In the genomic region with DNA sequence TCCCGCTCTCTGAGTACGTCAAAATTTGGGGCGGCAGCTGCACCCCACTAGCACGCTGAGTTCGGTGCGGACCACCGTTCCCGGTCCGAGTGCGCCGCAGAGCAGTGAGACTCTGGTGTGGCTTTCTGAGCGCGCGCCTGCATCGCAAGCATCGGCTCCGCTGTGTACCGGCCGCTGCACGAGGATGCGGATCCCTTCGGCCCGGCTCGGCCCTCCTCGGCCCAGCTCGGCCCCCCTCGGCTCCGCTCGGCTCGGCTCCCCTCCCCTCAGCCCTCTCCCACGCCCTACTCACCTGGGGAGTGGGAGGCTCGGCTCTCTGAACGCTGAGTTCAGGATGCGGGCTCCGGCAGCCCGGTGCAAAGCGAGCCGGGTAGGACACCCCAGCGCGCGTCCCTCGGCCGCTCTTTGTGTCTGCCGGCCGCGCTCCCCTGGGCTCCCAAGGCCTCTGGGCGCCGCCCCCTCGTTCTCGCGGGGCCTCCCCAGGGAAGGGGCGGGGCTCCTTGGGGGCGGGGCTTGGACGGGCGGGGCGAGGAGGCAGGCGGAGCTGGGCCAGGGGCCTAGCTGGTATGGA, we compare ENCODE assay signal across 8 mouse cellular contexts. TPM values are rescaled to one million over a fixed set of nuclear protein-coding genes. Genes with fewer than 3 reads are reported as not detected.
DNase-seq lines count a peak whose midpoint lies in the region; ATAC-seq and TF ChIP-seq lines count a peak whose summit lies in the region.

No protein-coding gene starts in this region.

- POLR2A ChIA-PET in Patski (lab: Charles Lee) = interaction anchor here (0.7 to 1.0 kb wide), 2 partner anchors 31 to 282 kb away, joined by 4 to 5 read pairs; a partner anchor contains a TSS

- no peak for TF ChIP-seq POLR2A in cerebellum, adult 2 months (IDR thresholded peaks at IDR 0.05; ENCODE audit: borderline replicate concordance, insufficient read depth, low read length)

- no peak overlapping the region for H3K27ac ChIP-seq in cerebellum, adult 2 months (ENCODE audit: insufficient read depth, low read length)
- H3K27ac ChIP-seq in forebrain, postnatal 0 days (ENCODE audit: low read depth, low read length) = peak overlapping the region; percentile 75
- H3K27ac ChIP-seq in hindbrain, embryonic 11.5 days (ENCODE audit: low read depth, low read length) = peak overlapping the region; percentile 72

- CTCF ChIA-PET in Patski (lab: Charles Lee) = no interaction called here

- no peaks in the 10 kb centered on the region for H3K36me3 ChIP-seq in forebrain, postnatal 0 days (ENCODE audit: insufficient read depth)
- H3K36me3 ChIP-seq in hindbrain, embryonic 11.5 days (ENCODE audit: control insufficient read depth, insufficient read depth, low read length) = no peaks in the 10 kb centered on the region

- H3K27me3 ChIP-seq in Patski = peaks cover 9% of the 10 kb centered on the region
- H3K27me3 ChIP-seq in cerebellum, adult 2 months (ENCODE audit: control insufficient read depth, insufficient read depth, low read length) = no peaks in the 10 kb centered on the region
- H3K27me3 ChIP-seq in forebrain, postnatal 0 days (ENCODE audit: insufficient read depth, low read length) = no peaks in the 10 kb centered on the region
- H3K27me3 ChIP-seq in hindbrain, embryonic 11.5 days (ENCODE audit: control insufficient read depth, insufficient read depth, low read length) = no peaks in the 10 kb centered on the region

- peak overlapping the region; percentile 58 for H3K4me3 ChIP-seq in cerebellum, adult 2 months (replicated peaks; ENCODE audit: insufficient read depth, low read depth, low read length)
- peak overlapping the region; percentile 69 for H3K4me3 ChIP-seq in forebrain, postnatal 0 days (ENCODE audit: low read depth, low read length)
- peak overlapping the region; percentile 81 for H3K4me3 ChIP-seq in hindbrain, embryonic 11.5 days (ENCODE audit: low read depth, low read length)

- H3K4me2 ChIP-seq in forebrain, postnatal 0 days (ENCODE audit: low read depth) = peak overlapping the region; percentile 96
- peak overlapping the region; percentile 90 for H3K4me2 ChIP-seq in hindbrain, embryonic 11.5 days (replicated peaks; ENCODE audit: low read depth, low read length)

- DNase-seq in Patski (ENCODE audit: low read depth, low spot score) = no peak
- peak; percentile 36 to 48 for DNase-seq in cerebellum, adult 2 months
- DNase-seq in forebrain, postnatal 0 days = peak; percentile 86
- DNase-seq in hindbrain, embryonic 11.5 days (ENCODE audit: low spot score) = peak; percentile 84
- DNase-seq in layer of hippocampus, postnatal 25 days (ENCODE audit: extremely low spot score in 1 of 2, low spot score in 1 of 2) = peak; percentile 63 to 79
- peak; percentile 76 for DNase-seq in lung, postnatal 10 days
- peak; percentile 85 for DNase-seq in retina, postnatal 1 day
- peak; percentile 65 for DNase-seq in urinary bladder, postnatal 25 days (ENCODE audit: low spot score)

- no peak for TF ChIP-seq CTCF in Patski (IDR thresholded peaks at IDR 0.05)
- TF ChIP-seq CTCF in cerebellum, adult 2 months (IDR thresholded peaks at IDR 0.05; ENCODE audit: borderline replicate concordance, insufficient read depth, low read depth, low read length) = no peak
- TF ChIP-seq CTCF in forebrain, postnatal 0 days (IDR thresholded peaks at IDR 0.05; ENCODE audit: low read depth) = no peak

- no peaks in the 10 kb centered on the region for H3K9me3 ChIP-seq in forebrain, postnatal 0 days (ENCODE audit: low read length)
- H3K9me3 ChIP-seq in hindbrain, embryonic 11.5 days (ENCODE audit: control insufficient read depth, low read length) = no peaks in the 10 kb centered on the region

- no peaks in the 10 kb centered on the region; the same call in 1 of the 2 replicates for H3K4me1 ChIP-seq in cerebellum, adult 2 months (ENCODE audit: control insufficient read depth, insufficient read depth, low read length)
- H3K4me1 ChIP-seq in forebrain, postnatal 0 days (ENCODE audit: insufficient read depth) = peaks cover 5% of the 10 kb centered on the region; the same call in 1 of the 2 replicates
- H3K4me1 ChIP-seq in hindbrain, embryonic 11.5 days (replicated peaks; ENCODE audit: control insufficient read depth, insufficient read depth, low read length) = no peaks in the 10 kb centered on the region

- in situ Hi-C loops in Patski (cut with MboI; ENCODE audit: low pct_unique_long_range_greater_than_20kb) = loop anchor here (10.0 kb wide), 1 partner anchor 334 kb away; no protein-coding TSS in a partner anchor

- ATAC-seq in Patski = peak; percentile 93
- ATAC-seq in forebrain, postnatal 0 days = peak; percentile 98
- peak; percentile 95 for ATAC-seq in hindbrain, embryonic 11.5 days (ENCODE audit: low FRiP score)

- under 1% methylated on average over 56 of the region's 57 CpGs for WGBS in cerebellum, adult 2 months
- under 1% methylated on average over 57 of the region's 57 CpGs for WGBS in forebrain, postnatal 0 days
- WGBS in hindbrain, embryonic 11.5 days = under 1% methylated on average over 50 of the region's 57 CpGs

- peak overlapping the region; percentile 81 for H3K9ac ChIP-seq in forebrain, postnatal 0 days
- H3K9ac ChIP-seq in hindbrain, embryonic 11.5 days (ENCODE audit: low read depth, low read length) = peak overlapping the region; percentile 90

RNA-seq across cellular contexts. Expression of a gene that starts 30.2 kb away (rescaled TPM):
- polyA plus RNA-seq in Patski (2021) = 21.0 TPM
- 4.7 and 5.9 TPM in 2 replicates for polyA plus RNA-seq in cerebellum, adult 2 months (2012; rRNA removed)
- 7.4 and 14.9 TPM in 2 replicates for total RNA-seq in forebrain, postnatal 0 days (2014; rRNA removed)
- 2.6 and 4.7 TPM in 2 replicates for polyA plus RNA-seq in forebrain, postnatal 0 days (2015; fragmentation: Nextera tagmentation; extraction: Ambion mirVana)
- polyA plus RNA-seq in hindbrain, embryonic 11.5 days (2014; fragmentation: Nextera tagmentation; extraction: Ambion mirVana) = 10.7 and 10.9 TPM in 2 replicates
- total RNA-seq in layer of hippocampus, postnatal 25 days (2021) = 1 to 10 TPM; 4.0 to 7.3 TPM

RNA-seq across cellular contexts. Expression of a gene that starts 30.2 kb away (rescaled TPM):
- 10.2 TPM for polyA plus RNA-seq in Patski (2021)
- 16.3 and 16.9 TPM in 2 replicates for polyA plus RNA-seq in cerebellum, adult 2 months (2012; rRNA removed)
- 13.1 and 14.0 TPM in 2 replicates for total RNA-seq in forebrain, postnatal 0 days (2014; rRNA removed)
- polyA plus RNA-seq in forebrain, postnatal 0 days (2015; fragmentation: Nextera tagmentation; extraction: Ambion mirVana) = 29.1 and 31.4 TPM in 2 replicates
- 41.8 and 42.4 TPM in 2 replicates for polyA plus RNA-seq in hindbrain, embryonic 11.5 days (2014; fragmentation: Nextera tagmentation; extraction: Ambion mirVana)
- 10 to 100 TPM; 23.5 to 23.6 TPM for total RNA-seq in layer of hippocampus, postnatal 25 days (2021)
